Mouse (Mus musculus) heart, embryonic 11.5 days (tissue): ENCODE measurements around the gene Prm3. TPM values are rescaled to one million over a fixed set of nuclear protein-coding genes. Genes with fewer than 3 reads are reported as not detected.
A peak's percentile ranks its signal among the peaks of the same experiment; 100 is the strongest.

Experiments used
- ATAC-seq: fragments of 200-750 bp; cut with Nextera tagmentation; replicated peaks from 2 replicates; pipeline ENCODE4 v1.8.0; 2017; ENCODE audit warnings: moderate library complexity; ENCODE audit not compliant: insufficient number of reproducible peaks, low FRiP score, low TSS enrichment
- H3K27ac ChIP-seq: fragments of 300-500 bp; sonication (generic); 2 replicates; pipeline ENCODE4 v1.5.1; 2014; ENCODE audit warnings: mild to moderate bottlenecking, low read depth, low read length
- H3K27me3 ChIP-seq: fragments of 300-500 bp; sonication (generic); 2 replicates; pipeline ENCODE4 v1.6.1; 2014; ENCODE audit warnings: mild to moderate bottlenecking, low read length, mixed read lengths; ENCODE audit not compliant: control insufficient read depth, insufficient read depth
- H3K36me3 ChIP-seq: fragments of 300-500 bp; sonication (generic); 2 replicates; pipeline ENCODE4 v1.6.1; 2014; ENCODE audit warnings: mild to moderate bottlenecking, low read length, moderate library complexity, mixed read lengths; ENCODE audit not compliant: control insufficient read depth, insufficient read depth
- H3K4me1 ChIP-seq: fragments of 300-500 bp; sonication (generic); 2 replicates; pipeline ENCODE4 v1.6.1; 2014; ENCODE audit warnings: low read length; ENCODE audit not compliant: control insufficient read depth, insufficient read depth
- H3K4me2 ChIP-seq: fragments of 300-500 bp; sonication (generic); 2 replicates; pipeline ENCODE4 v1.6.1; 2014; ENCODE audit warnings: mild to moderate bottlenecking, moderate library complexity
- H3K4me3 ChIP-seq: fragments of 300-500 bp; sonication (generic); 2 replicates; pipeline ENCODE4 v1.5.1; 2014; ENCODE audit warnings: low read depth, low read length
- H3K9ac ChIP-seq: fragments of 300-500 bp; sonication (generic); 2 replicates; pipeline ENCODE4 v1.6.1; 2014; ENCODE audit warnings: mild to moderate bottlenecking, low read depth, low read length, moderate library complexity
- H3K9me3 ChIP-seq: fragments of 300-500 bp; sonication (generic); replicated peaks from 2 replicates; pipeline ENCODE4 v1.6.1; 2016; ENCODE audit warnings: low read length; ENCODE audit not compliant: control insufficient read depth
- WGBS: fragments of 180-500 bp; shearing (Covaris S2); extraction: QIAGEN DNeasy Blood & Tissue Kit; methylation state at CpG from one replicate; pipeline ENCODE4 v1.1.7; 2014; ENCODE audit not compliant: insufficient replicate concordance; 5-methylcytosine and 5-hydroxymethylcytosine counted together
- polyA plus RNA-seq: library from polyadenylated mRNA; unstranded; fragments of >200 nt; fragmentation: Nextera tagmentation; extraction: Ambion mirVana; gene quantifications from 2 replicates; pipeline ENCODE4 v1.2.1, GENCODE M21; 2014

Gene Prm3
- polyA plus RNA-seq, 1 experiment from 2014 or later = not detected

DNA sequence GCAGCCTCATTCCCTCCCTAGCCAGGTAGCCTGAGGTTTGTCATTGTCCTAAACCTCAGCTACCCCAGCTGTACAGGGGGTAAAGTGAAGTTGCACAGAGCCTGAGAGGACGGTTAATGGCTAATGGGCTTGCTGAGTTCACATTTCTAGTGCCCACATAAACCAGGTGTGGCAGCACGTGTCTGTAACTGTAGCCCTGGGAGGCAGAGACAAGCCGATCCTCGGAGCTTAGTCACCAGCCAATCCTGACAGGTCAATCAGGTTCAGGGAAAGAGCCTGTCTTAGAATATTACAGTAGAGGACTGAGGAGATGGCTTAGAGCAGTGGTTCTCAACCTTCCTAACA lies 37.7 kb upstream of the Prm3 start:
- no peaks in the 10 kb centered on the region for H3K9me3 ChIP-seq
- no peak overlapping the region for H3K9ac ChIP-seq
- no peak overlapping the region for H3K27ac ChIP-seq
- no peaks in the 10 kb centered on the region for H3K4me1 ChIP-seq
- no peak overlapping the region for H3K4me2 ChIP-seq
- H3K36me3 ChIP-seq = no peaks in the 10 kb centered on the region
- H3K27me3 ChIP-seq = no peaks in the 10 kb centered on the region
- ATAC-seq = no peak
- no peak overlapping the region for H3K4me3 ChIP-seq
- 69% methylated on average over 4 of the region's 4 CpGs for WGBS

DNA sequence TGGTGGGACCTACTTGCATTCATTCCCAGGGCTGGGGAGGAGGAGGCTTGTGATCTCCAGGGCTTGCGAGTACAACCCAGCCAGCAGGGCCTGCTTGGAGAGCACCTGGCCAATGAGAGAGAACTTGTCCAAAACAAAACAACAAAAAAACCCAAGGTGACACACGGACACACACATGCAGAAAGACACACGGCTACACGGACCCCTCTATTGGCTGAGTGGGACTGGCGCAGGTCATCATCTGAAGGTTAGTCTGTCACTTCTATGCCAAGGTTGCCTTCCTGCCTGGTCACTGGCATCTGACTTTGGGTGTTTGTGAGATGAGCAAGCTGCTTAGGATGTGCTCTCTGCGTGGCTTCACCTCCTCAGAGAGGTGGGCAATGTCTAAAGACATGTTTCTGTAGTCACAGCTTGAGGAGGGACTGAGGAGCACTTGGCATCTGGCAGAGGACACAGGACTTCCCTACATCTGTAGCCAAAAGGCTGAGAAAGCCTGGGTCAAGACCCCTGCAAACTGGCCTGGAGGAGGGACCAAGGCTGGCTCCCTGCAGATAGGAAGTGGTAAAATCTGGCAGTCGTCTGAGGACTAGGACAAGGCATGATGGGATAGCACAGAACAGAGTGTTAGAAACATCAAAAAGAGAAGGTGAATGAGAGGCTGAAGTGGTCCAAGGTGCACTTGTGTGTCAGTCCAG lies 37.2 kb upstream of the Prm3 start:
- H3K4me1 ChIP-seq = no peaks in the 10 kb centered on the region
- no peak overlapping the region for H3K4me2 ChIP-seq
- H3K27ac ChIP-seq = no peak overlapping the region
- no peaks in the 10 kb centered on the region for H3K9me3 ChIP-seq
- H3K4me3 ChIP-seq = no peak overlapping the region
- no peaks in the 10 kb centered on the region for H3K27me3 ChIP-seq
- no peak overlapping the region for H3K9ac ChIP-seq
- no peak for ATAC-seq
- WGBS = 66% methylated on average over 7 of the region's 7 CpGs
- no peaks in the 10 kb centered on the region for H3K36me3 ChIP-seq

DNA sequence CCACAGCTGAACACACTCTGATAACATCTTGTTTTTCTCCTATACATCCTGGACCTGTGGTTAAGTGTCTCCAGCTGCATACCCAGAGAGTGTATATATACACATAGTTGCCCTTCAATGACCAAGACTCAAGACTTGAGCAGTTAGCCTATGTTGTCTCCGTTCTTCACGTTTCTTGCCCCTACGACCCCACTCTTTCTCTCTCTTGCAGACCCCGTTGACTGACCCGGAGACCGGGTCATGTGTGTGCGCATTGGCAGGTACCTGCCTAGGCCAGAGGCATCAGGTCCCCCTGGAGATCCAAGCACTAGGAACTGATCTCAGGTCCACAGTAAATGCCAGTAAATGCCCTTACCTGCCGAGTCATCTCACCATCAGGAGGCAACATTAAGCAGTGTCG lies 36.6 kb upstream of the Prm3 start:
- H3K9ac ChIP-seq = no peak overlapping the region
- H3K36me3 ChIP-seq = no peaks in the 10 kb centered on the region
- ATAC-seq = no peak
- no peaks in the 10 kb centered on the region for H3K27me3 ChIP-seq
- no peaks in the 10 kb centered on the region for H3K4me1 ChIP-seq
- no peak overlapping the region for H3K4me3 ChIP-seq
- H3K4me2 ChIP-seq = no peak overlapping the region
- no peak overlapping the region for H3K27ac ChIP-seq
- no peaks in the 10 kb centered on the region for H3K9me3 ChIP-seq
- WGBS = 86% methylated on average over 9 of the region's 9 CpGs

DNA sequence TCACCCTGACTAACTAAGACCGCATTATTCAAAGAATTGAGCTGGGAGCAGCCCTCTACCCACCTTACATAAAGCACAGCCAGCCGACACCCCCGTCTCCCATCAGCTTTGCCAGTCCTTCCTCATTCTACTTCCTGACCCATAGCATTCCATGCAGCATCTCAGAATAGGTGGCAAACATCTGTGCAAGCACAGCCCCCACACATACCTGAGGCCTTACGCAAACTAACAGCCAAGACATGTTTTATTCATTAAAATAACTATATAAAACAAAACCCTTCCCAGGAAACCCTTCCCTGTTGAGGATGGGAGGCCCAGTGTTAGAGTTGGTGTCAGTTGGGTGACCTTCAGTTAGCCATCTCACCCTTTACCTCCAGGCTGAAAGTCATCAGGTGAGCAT lies 35.1 kb upstream of the Prm3 start:
- no peaks in the 10 kb centered on the region for H3K9me3 ChIP-seq
- no peak overlapping the region for H3K4me2 ChIP-seq
- no peaks in the 10 kb centered on the region for H3K4me1 ChIP-seq
- WGBS = 82% methylated on average over 4 of the region's 4 CpGs
- no peak overlapping the region for H3K4me3 ChIP-seq
- H3K36me3 ChIP-seq = no peaks in the 10 kb centered on the region
- no peak for ATAC-seq
- no peak overlapping the region for H3K9ac ChIP-seq
- no peak overlapping the region for H3K27ac ChIP-seq
- no peaks in the 10 kb centered on the region for H3K27me3 ChIP-seq

DNA sequence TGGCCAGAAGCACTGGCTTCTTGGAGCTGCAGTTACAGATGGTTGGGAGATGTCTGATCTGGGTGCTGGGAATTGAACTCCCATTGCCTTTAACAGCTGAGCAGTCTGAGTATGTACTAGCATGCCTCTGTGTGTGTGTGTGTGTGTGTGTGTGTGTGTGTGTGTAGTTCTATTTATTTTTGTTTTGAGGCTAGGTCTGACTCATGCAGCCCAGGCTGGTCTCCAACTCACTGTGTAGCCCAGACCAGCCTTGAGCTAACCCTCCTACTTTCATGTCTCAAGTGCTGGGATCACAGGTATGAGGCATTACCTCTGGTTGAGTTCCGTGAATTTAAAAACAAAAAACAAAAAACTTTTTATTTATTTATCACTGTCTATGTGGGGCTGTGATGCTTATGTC lies 33.8 kb upstream of the Prm3 start:
- H3K4me3 ChIP-seq = no peak overlapping the region
- WGBS = 74% methylated on average over 1 of the region's 1 CpGs
- H3K9me3 ChIP-seq = no peaks in the 10 kb centered on the region
- H3K4me1 ChIP-seq = peaks cover 8% of the 10 kb centered on the region
- H3K4me2 ChIP-seq = no peak overlapping the region
- no peak overlapping the region for H3K27ac ChIP-seq
- H3K9ac ChIP-seq = no peak overlapping the region
- no peaks in the 10 kb centered on the region for H3K36me3 ChIP-seq
- ATAC-seq = no peak
- H3K27me3 ChIP-seq = no peaks in the 10 kb centered on the region

DNA sequence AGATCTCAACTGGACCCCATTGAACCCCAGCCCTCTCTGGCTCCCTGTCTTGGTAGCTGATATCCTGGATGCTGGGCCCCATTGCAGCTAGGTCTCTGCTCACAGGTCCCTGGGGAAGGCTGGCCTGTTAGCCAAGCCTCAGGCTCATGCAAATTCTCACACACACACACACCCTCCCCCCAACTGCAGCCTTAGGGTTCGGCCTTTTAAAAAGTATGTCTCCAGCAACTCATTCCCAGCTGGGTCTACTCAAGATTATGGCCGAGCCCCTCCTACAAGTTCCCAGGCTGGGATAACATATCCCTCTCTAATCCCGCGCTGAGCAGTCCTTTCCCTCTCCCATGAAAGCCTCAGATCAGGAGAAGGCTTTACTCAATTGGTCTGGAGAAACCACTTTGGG lies 30.7 kb upstream of the Prm3 start:
- Histone ChIP-seq H3K27me3 (no peaks in the 10 kb centered on the region), H3K4me1 (peaks cover 10% of the 10 kb centered on the region), H3K27ac (no peak overlapping the region), H3K9ac (no peak overlapping the region), H3K36me3 (no peaks in the 10 kb centered on the region), H3K4me2 (no peak overlapping the region), H3K9me3 (no peaks in the 10 kb centered on the region), H3K4me3 (no peak overlapping the region)
- 61% methylated on average over 4 of the region's 4 CpGs for WGBS
- ATAC-seq = no peak

DNA sequence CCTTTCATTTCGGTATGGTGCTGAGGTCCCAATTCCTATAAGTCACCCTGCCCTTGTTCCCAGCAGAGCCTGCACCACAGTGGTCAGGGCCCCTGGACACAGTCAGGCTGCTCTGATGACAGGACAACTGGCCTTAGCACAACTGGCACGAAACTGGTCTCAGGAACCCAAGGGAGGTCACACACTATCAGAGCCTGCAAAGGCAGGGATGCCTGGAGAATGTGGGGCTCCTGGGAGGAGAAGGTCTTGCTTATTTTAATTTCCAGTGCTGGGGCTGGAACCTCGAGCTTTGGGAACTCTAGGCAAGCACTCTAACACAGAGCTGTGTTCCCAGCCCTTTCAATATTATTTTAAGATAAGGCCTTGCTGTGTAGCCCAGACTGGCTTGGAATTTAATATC lies 29.3 kb upstream of the Prm3 start:
- no peak overlapping the region for H3K9ac ChIP-seq
- WGBS = 39% methylated on average over 3 of the region's 3 CpGs
- no peaks in the 10 kb centered on the region for H3K27me3 ChIP-seq
- no peaks in the 10 kb centered on the region for H3K36me3 ChIP-seq
- no peaks in the 10 kb centered on the region for H3K9me3 ChIP-seq
- ATAC-seq = no peak
- H3K4me1 ChIP-seq = peaks cover 10% of the 10 kb centered on the region
- H3K27ac ChIP-seq = 0 out of 2 replicates have a peak overlapping the region, but pooled peaks have one; percentile 10
- no peak overlapping the region for H3K4me3 ChIP-seq
- no peak overlapping the region for H3K4me2 ChIP-seq

DNA sequence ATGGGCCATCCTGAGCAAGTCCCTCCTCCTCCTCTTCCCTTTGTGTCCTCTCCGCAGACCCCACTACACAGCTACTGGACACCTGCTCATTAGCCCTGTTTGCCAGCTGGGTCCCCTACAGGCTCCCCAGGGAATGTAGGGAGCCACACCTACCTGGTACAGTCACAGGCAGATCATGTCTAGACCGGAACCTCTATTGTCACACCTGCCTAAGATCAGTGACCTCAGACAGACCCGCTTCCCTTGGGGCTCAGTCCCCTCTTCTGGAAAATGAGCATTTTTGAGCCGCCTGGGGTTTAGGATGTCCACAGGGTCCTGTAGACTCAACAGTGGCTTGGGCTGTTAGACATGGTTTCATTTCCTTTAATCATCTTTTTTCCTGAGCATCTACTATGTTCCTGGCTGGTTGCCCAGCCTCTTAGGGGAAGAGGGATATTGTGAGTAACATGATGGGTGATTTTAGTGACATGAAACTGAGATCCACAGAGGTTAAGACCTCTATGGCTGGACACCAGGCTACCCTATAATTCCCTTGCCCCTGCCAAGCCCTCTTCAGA lies 27.9 kb upstream of the Prm3 start:
- 83% methylated on average over 4 of the region's 4 CpGs for WGBS
- peaks cover 14% of the 10 kb centered on the region for H3K4me1 ChIP-seq
- H3K9me3 ChIP-seq = no peaks in the 10 kb centered on the region
- H3K9ac ChIP-seq = no peak overlapping the region
- no peak overlapping the region for H3K4me3 ChIP-seq
- no peak; the same call in 1 of the 2 replicates for ATAC-seq
- no peaks in the 10 kb centered on the region for H3K36me3 ChIP-seq
- H3K27me3 ChIP-seq = no peaks in the 10 kb centered on the region
- no peak overlapping the region for H3K27ac ChIP-seq
- no peak overlapping the region for H3K4me2 ChIP-seq

DNA sequence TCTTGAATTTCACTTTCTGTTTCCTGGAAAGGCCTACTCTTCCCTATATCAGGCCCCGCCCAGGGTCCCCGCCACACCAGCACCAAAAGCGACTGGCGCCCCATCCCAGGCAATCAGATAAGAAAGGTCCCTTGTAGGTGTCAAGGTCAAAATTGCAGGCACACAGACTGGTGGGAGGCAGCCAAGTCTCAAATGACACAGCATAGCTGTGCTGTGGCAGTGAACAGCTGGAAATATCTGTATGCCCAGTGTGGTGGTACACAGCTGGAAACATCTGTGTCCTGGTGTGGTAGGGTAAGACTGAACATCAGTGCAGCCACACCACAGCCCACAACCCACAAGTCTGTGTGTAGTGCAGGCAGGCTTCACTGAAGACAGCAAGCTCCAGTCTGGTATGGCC lies 24.1 kb upstream of the Prm3 start:
- ATAC-seq = no peak
- H3K4me2 ChIP-seq = no peak overlapping the region
- 48% methylated on average over 4 of the region's 4 CpGs for WGBS
- H3K36me3 ChIP-seq = no peaks in the 10 kb centered on the region
- H3K9me3 ChIP-seq = no peaks in the 10 kb centered on the region
- no peak overlapping the region for H3K27ac ChIP-seq
- no peak overlapping the region for H3K4me3 ChIP-seq
- peaks cover 10% of the 10 kb centered on the region for H3K4me1 ChIP-seq
- no peaks in the 10 kb centered on the region for H3K27me3 ChIP-seq
- H3K9ac ChIP-seq = no peak overlapping the region
